Mouse (Mus musculus) frontal cortex, postnatal 10 days (tissue): ENCODE results near the gene Olfr112.
"Not testable (repeated sequence)": the region's sequence is repeated elsewhere in the genome, so short reads cannot be mapped to it uniquely, and the experiment has no call there.

Source experiments
- DNase-seq, 2 experiments: peaks; one replicate each; pipeline ENCODE4 v3.0.0; 2022; ENCODE audit warnings: low spot score in 2 of 2, mixed read lengths in 1 of 2

Gene Olfr112

GRCm38 (mm10) chr17:37569351-37569750, at the start of gene Olfr112:
TSS of gene Olfr112 (minus strand) at chr17:37569451.
- DNase-seq: no peak

- DNase-seq: no peak
These were observed 23.4 kb upstream of the Olfr112 start, which contains the start of gene Olfr114 for GRCm38 (mm10) chr17:37592643-37593042. TSS of gene Olfr114 (minus strand) at chr17:37592743.

- DNase-seq: no peak
These were observed 8.3 kb upstream of the Olfr112 start, which contains the start of gene Olfr113 for GRCm38 (mm10) chr17:37577563-37577962. TSS of gene Olfr113 (minus strand) at chr17:37577663.

GRCm38 (mm10) chr17:37558913-37559615, 10.2 kb downstream of the Olfr112 start:
- no peak for DNase-seq

- no peak for DNase-seq
These were observed 25.3 kb downstream of the Olfr112 start for GRCm38 (mm10) chr17:37543800-37544435.

- no peak for DNase-seq
These were observed 27.7 kb downstream of the Olfr112 start for GRCm38 (mm10) chr17:37541454-37542119.

- DNase-seq: not testable (repeated sequence)
These were observed 30.8 kb downstream of the Olfr112 start for GRCm38 (mm10) chr17:37538416-37538815.

- DNase-seq: no peak
These were observed 34.1 kb downstream of the Olfr112 start for GRCm38 (mm10) chr17:37535173-37535572.

- not testable (repeated sequence) for DNase-seq
These were observed 43.8 kb downstream of the Olfr112 start for GRCm38 (mm10) chr17:37525427-37525826.

- DNase-seq: not testable (repeated sequence)
These were observed 44.6 kb downstream of the Olfr112 start for GRCm38 (mm10) chr17:37524612-37525011.
